Mouse (Mus musculus) ES-Bruce4 (cell line): Measurements from ENCODE around the gene Amhr2. TPM values are rescaled to one million over a fixed set of nuclear protein-coding genes. Genes with fewer than 3 reads are reported as not detected.

Experiments used
- H3K27ac ChIP-seq: 2 replicates; pipeline ENCODE4 v1.5.1; 2012; ENCODE audit warnings: low read length, inconsistent platforms; ENCODE audit not compliant: insufficient read depth
- H3K27me3 ChIP-seq: 2 replicates; pipeline ENCODE4 v1.6.1; 2012; ENCODE audit warnings: mild to moderate bottlenecking, low read length, inconsistent platforms; ENCODE audit not compliant: control insufficient read depth, poor library complexity, insufficient read depth, severe bottlenecking
- H3K36me3 ChIP-seq: 2 replicates; pipeline ENCODE4 v1.6.1; 2012; ENCODE audit warnings: inconsistent platforms, mild to moderate bottlenecking, low read length, moderate library complexity; ENCODE audit not compliant: control insufficient read depth, poor library complexity, insufficient read depth, severe bottlenecking
- H3K4me1 ChIP-seq: one replicate; pipeline ENCODE4 v1.8.1; 2011; ENCODE audit warnings: low read length; ENCODE audit not compliant: control insufficient read depth, insufficient read depth
- H3K4me3 ChIP-seq: 2 replicates; pipeline ENCODE4 v1.5.1; 2011; ENCODE audit warnings: low read depth, mild to moderate bottlenecking, low read length
- H3K9ac ChIP-seq: 2 replicates; pipeline ENCODE4 v1.6.1; 2012; ENCODE audit warnings: low read depth, mild to moderate bottlenecking, inconsistent platforms; ENCODE audit not compliant: poor library complexity, severe bottlenecking
- H3K9me3 ChIP-seq: replicated peaks from 2 replicates; pipeline ENCODE4 v1.6.1; 2012; ENCODE audit warnings: mild to moderate bottlenecking, low read length, inconsistent platforms; ENCODE audit not compliant: control insufficient read depth, poor library complexity, insufficient read depth, severe bottlenecking
- CTCF ChIP-seq: IDR thresholded peaks from one replicate; pipeline ENCODE4 v1.8.1; 2011; ENCODE audit warnings: low read depth, low read length
- EP300 ChIP-seq: IDR thresholded peaks from 2 replicates; pipeline ENCODE4 v1.6.1; 2011; ENCODE audit warnings: low read depth, low read length; ENCODE audit not compliant: insufficient read depth
- POLR2A ChIP-seq: IDR thresholded peaks from one replicate; pipeline ENCODE4 v1.8.1; 2011; ENCODE audit warnings: low read length; ENCODE audit not compliant: insufficient read depth
- polyA plus RNA-seq: library from polyadenylated mRNA; stranded (reverse); fragments of >200 nt; gene quantifications from 2 replicates; pipeline ENCODE4 v1.2.4, GENCODE M21; 2011; ENCODE audit warnings: low read depth; ENCODE audit not compliant: missing spikeins, insufficient read depth, insufficient read length

The Amhr2 gene
- polyA plus RNA-seq, 1 experiment = 2.8 TPM

GRCm38 (mm10) chr15:102420986-102421385 lies 24.2 kb upstream of the Amhr2 start:
- H3K27me3 ChIP-seq = no peaks in the 10 kb centered on the region
- no peak overlapping the region for H3K9ac ChIP-seq
- H3K4me3 ChIP-seq = no peak overlapping the region
- no peaks in the 10 kb centered on the region for H3K4me1 ChIP-seq
- H3K9me3 ChIP-seq = no peaks in the 10 kb centered on the region
- peaks cover 52% of the 10 kb centered on the region for H3K36me3 ChIP-seq
- TF ChIP-seq POLR2A (no peak), EP300 (no peak), CTCF (no peak)
- H3K27ac ChIP-seq = peak overlapping the region; percentile 36; the same call in 1 of the 2 replicates

GRCm38 (mm10) chr15:102421437-102421836 lies 23.7 kb upstream of the Amhr2 start:
- H3K9ac ChIP-seq = no peak overlapping the region
- peaks cover 56% of the 10 kb centered on the region for H3K36me3 ChIP-seq
- no peaks in the 10 kb centered on the region for H3K9me3 ChIP-seq
- no peaks in the 10 kb centered on the region for H3K27me3 ChIP-seq
- no peak overlapping the region for H3K27ac ChIP-seq
- H3K4me1 ChIP-seq = no peaks in the 10 kb centered on the region
- H3K4me3 ChIP-seq = no peak overlapping the region
- TF ChIP-seq POLR2A = no peak
- no peak for TF ChIP-seq CTCF
- TF ChIP-seq EP300 = no peak

DNA sequence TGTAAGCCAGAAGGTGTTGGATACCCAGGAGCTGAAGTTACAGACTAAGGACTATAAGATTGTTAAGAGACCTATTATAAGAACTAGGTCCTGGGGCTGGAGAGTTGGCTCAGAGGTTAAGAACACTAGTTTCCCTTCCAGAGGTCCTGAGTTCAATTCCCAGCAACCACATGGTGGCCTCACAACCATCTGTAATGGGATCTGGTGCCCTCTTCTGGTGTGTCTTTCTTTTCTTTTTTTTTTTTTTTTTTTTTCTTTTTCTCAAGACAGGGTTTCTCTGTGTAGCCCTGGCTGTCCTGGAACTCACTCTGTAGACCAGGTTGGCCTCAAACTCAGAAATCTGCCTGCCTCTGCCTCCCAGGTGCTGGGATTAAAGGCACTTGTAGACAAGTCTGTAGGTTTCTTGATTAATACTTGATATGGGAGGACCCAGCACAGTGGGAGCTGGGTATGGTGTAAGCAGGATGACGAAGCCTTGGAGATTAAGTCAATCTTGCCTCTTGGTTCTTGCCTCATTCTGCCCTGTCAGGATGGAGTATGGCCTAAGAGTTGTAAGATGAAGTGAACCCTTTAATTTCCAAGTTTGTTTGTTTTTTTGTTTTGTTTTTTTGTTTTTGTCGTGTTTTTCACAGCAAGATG lies 21.4 kb upstream of the Amhr2 start:
- Histone ChIP-seq H3K4me1 (no peaks in the 10 kb centered on the region), H3K9ac (no peak overlapping the region), H3K27me3 (no peaks in the 10 kb centered on the region), H3K4me3 (no peak overlapping the region), H3K27ac (no peak overlapping the region), H3K36me3 (peaks cover 64% of the 10 kb centered on the region), H3K9me3 (no peaks in the 10 kb centered on the region)
- TF ChIP-seq EP300 = no peak
- TF ChIP-seq CTCF = no peak
- no peak for TF ChIP-seq POLR2A

DNA sequence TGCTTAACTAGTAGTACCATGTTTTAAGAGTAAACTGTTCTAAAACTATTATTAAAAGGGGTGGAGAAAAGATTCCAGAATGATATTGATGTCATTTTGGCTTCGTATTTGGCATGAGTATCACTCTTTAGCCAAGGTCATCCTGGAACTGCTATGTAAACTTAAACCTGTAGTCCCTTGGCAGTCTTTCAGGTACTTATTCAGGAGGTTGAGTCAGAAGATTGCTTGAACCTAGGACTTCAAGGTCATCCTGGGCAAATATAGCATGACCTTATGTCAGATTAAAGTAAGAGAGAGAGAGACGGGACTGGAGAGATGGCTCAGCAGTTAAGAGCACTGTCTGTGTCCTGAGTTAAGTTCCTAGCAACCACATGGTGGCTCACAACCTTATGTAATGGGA lies 20.5 kb upstream of the Amhr2 start:
- Histone ChIP-seq H3K9me3 (no peaks in the 10 kb centered on the region), H3K27me3 (no peaks in the 10 kb centered on the region), H3K36me3 (peaks cover 69% of the 10 kb centered on the region), H3K4me1 (no peaks in the 10 kb centered on the region), H3K4me3 (no peak overlapping the region), H3K27ac (no peak overlapping the region), H3K9ac (no peak overlapping the region)
- TF ChIP-seq EP300 = no peak

GRCm38 (mm10) chr15:102426963-102427362 lies 18.2 kb upstream of the Amhr2 start:
- H3K27me3 ChIP-seq = no peaks in the 10 kb centered on the region
- no peak overlapping the region for H3K9ac ChIP-seq
- H3K4me1 ChIP-seq = no peaks in the 10 kb centered on the region
- TF ChIP-seq EP300 (no peak), POLR2A (no peak), CTCF (no peak)
- peaks cover 77% of the 10 kb centered on the region for H3K36me3 ChIP-seq
- H3K4me3 ChIP-seq = no peak overlapping the region
- no peak overlapping the region for H3K27ac ChIP-seq
- no peaks in the 10 kb centered on the region for H3K9me3 ChIP-seq

- no peak overlapping the region for H3K9ac ChIP-seq
- no peak overlapping the region for H3K4me3 ChIP-seq
- H3K4me1 ChIP-seq = no peaks in the 10 kb centered on the region
- TF ChIP-seq CTCF (no peak), EP300 (no peak), POLR2A (no peak)
- no peaks in the 10 kb centered on the region for H3K27me3 ChIP-seq
- peaks cover 81% of the 10 kb centered on the region for H3K36me3 ChIP-seq
- no peaks in the 10 kb centered on the region for H3K9me3 ChIP-seq
- no peak overlapping the region for H3K27ac ChIP-seq
These were observed 13.1 kb upstream of the Amhr2 start for GRCm38 (mm10) chr15:102432046-102432445.
